Mouse (Mus musculus): ENCODE measurements around the gene Gsto2.

- TF ChIP-seq CTCF (IDR thresholded peaks at IDR 0.05; ENCODE audit: low read depth), result no peak
- TF ChIP-seq EP300 (IDR thresholded peaks at IDR 0.05; ENCODE audit: low read depth), result no peak
Observed at GRCm38 (mm10) chr19:47885191-47885743, 19.9 kb downstream of the Gsto2 start.
